Mouse (Mus musculus) liver, embryonic 14.5 days (tissue): ENCODE measurements at regions not wholly inside any gene's neighbourhood (a gene's known extent, or its start where the extent isn't known, plus 50 kb on each side); places are given as distances from the start of the nearest gene placed in this dataset.

ENCODE experiments used
- ATAC-seq: fragments of 200-750 bp; cut with Nextera tagmentation; 2 replicates; pipeline ENCODE4 v1.8.0; 2017; ENCODE audit warnings: moderate number of reproducible peaks, mild to moderate bottlenecking, moderate library complexity; ENCODE audit not compliant: insufficient read depth
- DNase-seq, 3 experiments: peaks; one replicate each; pipeline ENCODE4 v3.0.0-alpha.2; 2012 to 2013; ENCODE audit warnings: low read depth in 3 of 3, low spot score in 3 of 3
- H3K27ac ChIP-seq: fragments of 300-500 bp; sonication (generic); 2 replicates; pipeline ENCODE4 v1.5.1; 2014; ENCODE audit warnings: moderate library complexity, mild to moderate bottlenecking, control low read depth, inconsistent platforms
- H3K27me3 ChIP-seq: fragments of 300-500 bp; sonication (generic); 2 replicates; pipeline ENCODE4 v1.6.1; 2014; ENCODE audit warnings: mild to moderate bottlenecking, low read length, moderate library complexity; ENCODE audit not compliant: control insufficient read depth, insufficient read depth
- H3K36me3 ChIP-seq: fragments of 300-500 bp; sonication (generic); replicated peaks from 2 replicates; pipeline ENCODE4 v1.6.1; 2014; ENCODE audit warnings: low read depth; ENCODE audit not compliant: control insufficient read depth, insufficient read depth
- H3K4me1 ChIP-seq, 2 experiments: fragments of 200-500 bp in 1 of 2; fragments of 300-500 bp in 1 of 2; sonication (generic) in 1 of 2; replicated peaks; 2 replicates each; pipeline ENCODE4 v1.6.1; 2012 to 2014; ENCODE audit warnings: antibody characterized with exemption in 1 of 2, inconsistent platforms in 1 of 2, low read length in 1 of 2; ENCODE audit not compliant: control insufficient read depth in 2 of 2, insufficient read depth in 2 of 2
- H3K4me2 ChIP-seq: fragments of 300-500 bp; sonication (generic); 2 replicates; pipeline ENCODE4 v1.6.1; 2014; ENCODE audit warnings: low read depth, mild to moderate bottlenecking, control low read depth, moderate library complexity
- H3K4me3 ChIP-seq, 2 experiments: fragments of 200-500 bp in 1 of 2; fragments of 300-500 bp in 1 of 2; sonication (generic) in 1 of 2; 2 replicates each; pipeline ENCODE4 v1.5.1; 2012 to 2014; ENCODE audit warnings: low read depth in 2 of 2, low read length in 2 of 2, mild to moderate bottlenecking in 2 of 2, control low read depth in 1 of 2, inconsistent platforms in 1 of 2, moderate library complexity in 1 of 2; ENCODE audit not compliant: insufficient read depth in 1 of 2
- H3K9ac ChIP-seq: fragments of 300-500 bp; sonication (generic); replicated peaks from 2 replicates; pipeline ENCODE4 v1.6.1; 2014; ENCODE audit warnings: mild to moderate bottlenecking, control low read depth, moderate library complexity
- H3K9me3 ChIP-seq: fragments of 300-500 bp; sonication (generic); 2 replicates; pipeline ENCODE4 v1.6.1; 2016; ENCODE audit warnings: low read length, mixed read lengths; ENCODE audit not compliant: control insufficient read depth
- CTCF ChIP-seq: IDR thresholded peaks from 2 replicates; pipeline ENCODE4 v1.5.1; 2016; ENCODE audit warnings: antibody characterized with exemption, low read depth, control low read depth
- EP300 ChIP-seq: IDR thresholded peaks from 2 replicates; pipeline ENCODE4 v1.6.1; 2016; ENCODE audit warnings: antibody characterized with exemption, low read depth
- WGBS: fragments of 180-500 bp; shearing (Covaris S2); extraction: QIAGEN DNeasy Blood & Tissue Kit; methylation state at CpG from one replicate; pipeline ENCODE4 v1.1.7; 2014; ENCODE audit not compliant: insufficient replicate concordance; 5-methylcytosine and 5-hydroxymethylcytosine counted together

DNA sequence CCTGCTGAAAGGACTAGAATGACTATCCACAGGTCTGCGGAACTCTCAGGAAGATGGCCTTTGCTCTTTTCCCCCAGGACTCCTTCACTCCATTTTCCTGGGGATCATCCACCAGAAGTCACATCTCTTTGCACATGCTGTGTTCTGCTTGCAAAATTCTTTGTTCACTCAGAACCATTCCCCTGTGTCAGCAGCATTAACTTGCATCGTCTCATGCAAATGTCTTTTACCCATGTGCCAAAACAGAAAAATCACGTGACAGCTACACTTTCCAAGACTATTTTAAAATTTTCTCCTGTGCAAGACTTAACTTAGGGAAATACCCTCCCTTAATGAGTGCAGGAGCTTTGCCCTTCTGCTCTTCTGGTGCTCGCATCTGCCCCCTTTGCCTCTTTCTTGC is 306.2 kb upstream of the Sox11 start:
- 0 out of 4 replicates have a peak, but pooled peaks cover 0 to 2% of the 10 kb centered on the region in 2 experiments for H3K4me1 ChIP-seq
- ATAC-seq (no peak), DNase-seq (no peak)
- no peak overlapping the region for H3K4me3 ChIP-seq
- H3K36me3 ChIP-seq = no peaks in the 10 kb centered on the region
- H3K9ac ChIP-seq = no peak overlapping the region
- H3K4me2 ChIP-seq = no peak overlapping the region
- TF ChIP-seq EP300 = no peak
- TF ChIP-seq CTCF = no peak
- no peaks in the 10 kb centered on the region for H3K27me3 ChIP-seq
- 66% methylated on average over 4 of the region's 4 CpGs for WGBS
- no peak overlapping the region for H3K27ac ChIP-seq
- H3K9me3 ChIP-seq = no peaks in the 10 kb centered on the region

DNA sequence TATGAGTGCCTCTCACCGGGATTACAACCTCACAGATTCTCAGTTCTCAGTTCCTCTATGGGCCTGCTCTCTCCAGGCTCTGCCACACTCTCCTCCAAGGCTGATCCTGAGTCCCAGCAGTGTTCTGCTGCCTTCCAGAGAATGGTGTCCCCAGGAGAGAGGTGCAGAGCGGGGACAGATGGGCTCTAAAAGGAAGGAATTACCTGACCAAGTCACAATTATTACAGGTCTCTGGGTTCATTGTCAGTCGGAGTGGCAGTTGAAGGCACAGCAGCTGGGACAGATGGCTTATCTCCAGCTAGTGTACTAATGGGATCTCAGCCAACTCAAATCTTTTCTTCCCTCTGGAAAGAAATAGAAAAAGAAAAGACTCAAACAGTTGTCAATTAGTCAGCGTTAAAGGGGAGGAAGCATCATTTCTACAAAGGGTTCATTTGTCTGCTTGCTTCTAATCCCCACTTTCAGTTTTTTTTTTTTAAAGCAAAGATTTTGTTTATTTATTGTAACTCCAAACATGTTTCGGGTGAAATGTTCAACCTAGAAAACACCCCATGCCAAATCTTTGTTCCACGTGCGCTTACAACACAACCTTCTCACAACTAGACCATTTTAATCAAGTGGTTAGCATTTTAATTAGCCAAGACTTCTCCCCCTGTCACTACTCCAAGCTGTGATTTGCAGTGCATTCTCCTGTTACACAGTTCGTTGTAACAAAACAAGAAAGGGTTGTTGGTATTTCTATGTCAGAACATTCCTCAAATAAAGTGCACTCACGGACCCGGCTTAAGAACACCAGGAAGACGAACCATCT is 304.3 kb upstream of the Sox11 start:
- Histone ChIP-seq H3K27ac (no peak overlapping the region), H3K36me3 (no peaks in the 10 kb centered on the region), H3K4me2 (no peak overlapping the region), H3K4me3 (no peak overlapping the region), H3K9me3 (no peaks in the 10 kb centered on the region), H3K4me1 (no peaks in the 10 kb centered on the region), H3K27me3 (no peaks in the 10 kb centered on the region), H3K9ac (no peak overlapping the region)
- TF ChIP-seq EP300 (no peak), CTCF (no peak)
- WGBS = 68% methylated on average over 11 of the region's 11 CpGs
- no peak for DNase-seq
- no peak for ATAC-seq

DNA sequence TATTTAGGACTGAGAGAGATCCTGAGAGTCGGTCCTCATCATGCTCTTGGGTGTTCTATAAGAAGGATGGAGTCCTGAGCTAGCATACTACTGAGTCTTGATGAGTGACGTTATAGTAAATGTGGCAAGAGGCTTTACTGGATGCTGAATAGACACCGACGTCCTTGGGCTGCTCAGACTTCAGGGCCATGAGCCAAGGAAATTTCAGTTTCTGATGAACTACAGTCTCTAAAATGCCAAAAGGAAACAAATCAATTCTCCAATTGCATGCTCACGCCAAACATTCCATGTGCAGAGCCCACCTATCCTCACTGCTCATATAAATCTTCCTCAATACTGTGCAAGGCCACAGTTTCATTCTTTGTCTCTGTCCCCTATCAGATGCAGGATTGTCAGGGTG is 277.2 kb upstream of the Sox11 start:
- H3K4me3 ChIP-seq = no peak overlapping the region
- H3K9ac ChIP-seq = no peak overlapping the region
- whole genome bisulfite sequencing = 73% methylated on average over 5 of the region's 5 CpGs
- no peak for TF ChIP-seq CTCF
- no peak for TF ChIP-seq EP300
- no peak for ATAC-seq
- no peaks in the 10 kb centered on the region for H3K36me3 ChIP-seq
- H3K9me3 ChIP-seq = no peaks in the 10 kb centered on the region
- no peak overlapping the region for H3K4me2 ChIP-seq
- H3K4me1 ChIP-seq = no peaks in the 10 kb centered on the region
- H3K27ac ChIP-seq = no peak overlapping the region
- no peak for DNase-seq
- no peaks in the 10 kb centered on the region for H3K27me3 ChIP-seq

DNA sequence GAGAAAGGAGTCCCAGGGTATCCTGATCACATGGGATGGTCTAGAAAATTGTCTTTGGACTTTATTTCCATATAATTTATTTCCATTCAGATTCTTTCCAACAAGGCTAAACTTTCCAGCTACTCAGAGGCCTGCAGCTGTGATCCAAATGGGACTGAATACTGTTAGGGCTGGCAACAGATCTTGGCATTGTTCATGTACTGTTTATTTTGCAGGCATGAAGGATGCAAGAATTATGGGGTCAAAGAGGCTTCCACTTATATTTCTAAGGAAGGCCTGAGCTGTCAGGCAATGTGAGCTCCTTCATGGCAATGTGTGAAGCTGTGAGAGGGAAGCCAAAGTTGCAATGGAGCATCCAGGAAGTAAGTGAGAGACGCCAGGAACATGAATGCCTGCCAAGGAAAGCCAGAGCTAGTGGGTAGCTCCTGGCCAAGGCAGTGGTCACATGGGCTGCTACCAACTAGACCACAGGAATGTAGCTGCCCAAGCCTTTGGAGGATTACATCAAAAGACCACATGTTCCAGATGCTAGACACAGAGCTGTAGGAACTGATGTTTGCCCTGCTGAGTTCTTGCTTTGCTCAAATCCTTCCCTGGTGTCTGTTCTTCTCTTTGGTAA is 261.8 kb upstream of the Sox11 start:
- ATAC-seq = no peak
- H3K4me2 ChIP-seq = no peak overlapping the region
- no peak overlapping the region for H3K27ac ChIP-seq
- WGBS = 20% methylated on average over 1 of the region's 1 CpGs
- TF ChIP-seq CTCF (no peak), EP300 (no peak)
- no peak overlapping the region for H3K9ac ChIP-seq
- DNase-seq = no peak
- H3K36me3 ChIP-seq = no peaks in the 10 kb centered on the region
- no peaks in the 10 kb centered on the region for H3K9me3 ChIP-seq
- no peak overlapping the region for H3K4me3 ChIP-seq
- no peaks in the 10 kb centered on the region for H3K27me3 ChIP-seq
- H3K4me1 ChIP-seq = no peaks in the 10 kb centered on the region

DNA sequence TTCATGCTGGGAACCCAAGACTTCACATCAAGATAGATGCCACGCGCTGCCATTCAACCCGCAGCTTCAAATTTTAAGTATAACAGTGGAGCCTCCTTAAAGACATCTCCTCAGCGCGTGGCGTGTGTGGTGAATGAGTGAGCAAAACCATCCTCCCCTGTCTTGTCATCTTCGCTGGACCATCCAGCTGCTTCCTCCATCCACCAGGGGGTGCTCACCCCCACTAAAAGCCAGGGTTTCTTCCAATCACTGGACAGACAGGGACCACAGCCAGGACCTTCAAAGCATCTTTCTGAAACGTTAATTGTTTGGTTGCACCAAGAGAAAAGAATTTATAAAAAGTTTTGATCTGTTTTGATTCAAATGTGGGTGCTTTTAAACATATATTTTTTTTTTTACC is 256.8 kb upstream of the Sox11 start:
- ATAC-seq (no peak), DNase-seq (peak in 1 of 3 experiments; percentile 10)
- H3K27me3 ChIP-seq = no peaks in the 10 kb centered on the region
- H3K9ac ChIP-seq = no peak overlapping the region
- no peak overlapping the region for H3K27ac ChIP-seq
- H3K9me3 ChIP-seq = no peaks in the 10 kb centered on the region
- no peaks in the 10 kb centered on the region for H3K4me1 ChIP-seq
- H3K4me2 ChIP-seq = no peak overlapping the region
- WGBS = 18% methylated on average over 8 of the region's 8 CpGs
- TF ChIP-seq CTCF (peak; percentile 76), EP300 (no peak)
- H3K36me3 ChIP-seq = no peaks in the 10 kb centered on the region
- no peak overlapping the region for H3K4me3 ChIP-seq
